ENCODE assay signal across 13 mouse cellular contexts in the genomic region with DNA sequence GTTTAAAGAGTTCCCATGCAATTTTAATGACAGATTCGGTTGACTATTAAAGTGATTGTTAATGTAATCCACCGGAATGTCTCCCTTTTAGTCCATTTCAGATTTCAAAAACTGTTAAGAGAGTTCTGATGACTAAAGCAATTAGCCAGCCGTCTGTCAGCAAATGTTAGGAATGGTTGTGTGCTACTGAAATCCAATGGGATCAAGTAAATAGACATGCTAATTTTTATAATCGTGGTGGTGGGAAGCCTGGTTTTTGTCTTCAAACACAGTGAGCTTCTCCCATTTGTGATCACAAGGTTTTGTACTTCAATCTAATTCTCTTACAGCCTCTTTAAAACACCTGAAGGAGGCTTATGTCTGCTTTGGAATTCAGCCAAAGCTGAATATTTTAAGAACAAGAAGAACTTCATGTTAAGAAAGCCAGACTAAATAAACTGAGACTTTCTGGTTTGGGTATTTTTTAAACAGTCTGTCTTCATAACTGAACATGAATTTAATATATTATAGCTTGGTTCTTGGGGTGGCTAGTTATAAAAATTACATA. TPM values are rescaled to one million over a fixed set of nuclear protein-coding genes. Genes with fewer than 3 reads are reported as not detected.
DNase-seq lines count a peak whose midpoint lies in the region; ATAC-seq and TF ChIP-seq lines count a peak whose summit lies in the region.
"Had no signal": no experiment of that assay in that cellular context is flagged by ENCODE, and none has a peak within 500 bp of the region (broad histone marks: within the 10 kb centered on the region; RNA-seq: fewer than 3 reads in every experiment).

No protein-coding gene starts in this region.

- no peak overlapping the region for H3K27ac ChIP-seq in forebrain, embryonic 15.5 days (replicated peaks)
- H3K27ac ChIP-seq in forebrain, embryonic 16.5 days (ENCODE audit: low read length): no peak overlapping the region
- no peak overlapping the region for H3K27ac ChIP-seq in kidney, embryonic 15.5 days
- H3K27ac ChIP-seq in liver, embryonic 14.5 days: no peak overlapping the region
- H3K27ac ChIP-seq: hindbrain, embryonic 13.5 days; neural tube, embryonic 12.5 days had no signal

- no peak for TF ChIP-seq CTCF in liver, embryonic 14.5 days (IDR thresholded peaks at IDR 0.05; ENCODE audit: low read depth)

- TF ChIP-seq EP300 in liver, embryonic 14.5 days (IDR thresholded peaks at IDR 0.05; ENCODE audit: low read depth): no peak

- H3K4me3 ChIP-seq in forebrain, embryonic 15.5 days: no peak overlapping the region
- H3K4me3 ChIP-seq in forebrain, embryonic 16.5 days (replicated peaks; ENCODE audit: low read length): no peak overlapping the region
- peak overlapping the region; percentile 85 for H3K4me3 ChIP-seq in kidney, embryonic 15.5 days (replicated peaks)
- H3K4me3 ChIP-seq in liver, embryonic 14.5 days (ENCODE audit: insufficient read depth in 1 of 2, low read depth in 2 of 2, low read length in 2 of 2): no peak overlapping the region

- no peak overlapping the region for H3K9ac ChIP-seq in forebrain, embryonic 15.5 days (replicated peaks)
- H3K9ac ChIP-seq in forebrain, embryonic 16.5 days (replicated peaks; ENCODE audit: low read depth, low read length): no peak overlapping the region
- H3K9ac ChIP-seq in kidney, embryonic 15.5 days: no peak overlapping the region
- no peak overlapping the region for H3K9ac ChIP-seq in liver, embryonic 14.5 days (replicated peaks)
- H3K9ac ChIP-seq: neural tube, embryonic 12.5 days had no signal

- peaks cover 18% of the 10 kb centered on the region; the same call in 1 of the 2 replicates for H3K27me3 ChIP-seq in forebrain, embryonic 15.5 days
- peaks cover 8% of the 10 kb centered on the region; the same call in 1 of the 2 replicates for H3K27me3 ChIP-seq in forebrain, embryonic 16.5 days (replicated peaks; ENCODE audit: control insufficient read depth, insufficient read depth, low read length)
- peaks cover 12% of the 10 kb centered on the region for H3K27me3 ChIP-seq in kidney, embryonic 15.5 days
- H3K27me3 ChIP-seq in liver, embryonic 14.5 days (ENCODE audit: control insufficient read depth, insufficient read depth, low read length): peaks cover 33% of the 10 kb centered on the region

- H3K36me3 ChIP-seq in forebrain, embryonic 15.5 days: no peaks in the 10 kb centered on the region
- no peaks in the 10 kb centered on the region for H3K36me3 ChIP-seq in forebrain, embryonic 16.5 days (ENCODE audit: control insufficient read depth, insufficient read depth)
- no peaks in the 10 kb centered on the region for H3K36me3 ChIP-seq in kidney, embryonic 15.5 days
- no peaks in the 10 kb centered on the region for H3K36me3 ChIP-seq in liver, embryonic 14.5 days (replicated peaks; ENCODE audit: control insufficient read depth, insufficient read depth, low read depth)
- H3K36me3 ChIP-seq: hindbrain, embryonic 13.5 days; neural tube, embryonic 12.5 days had no signal

- 0 out of 2 replicates have a peak overlapping the region, but pooled peaks have one; percentile 98 for H3K4me2 ChIP-seq in forebrain, embryonic 15.5 days (replicated peaks)
- H3K4me2 ChIP-seq in forebrain, embryonic 16.5 days (ENCODE audit: low read length): no peak overlapping the region
- H3K4me2 ChIP-seq in kidney, embryonic 15.5 days: peak overlapping the region; percentile 98
- H3K4me2 ChIP-seq in liver, embryonic 14.5 days (ENCODE audit: low read depth): peak overlapping the region; percentile 67

- no peaks in the 10 kb centered on the region for H3K9me3 ChIP-seq in forebrain, embryonic 15.5 days
- H3K9me3 ChIP-seq in forebrain, embryonic 16.5 days (ENCODE audit: control insufficient read depth, low read length): no peaks in the 10 kb centered on the region
- no peaks in the 10 kb centered on the region for H3K9me3 ChIP-seq in kidney, embryonic 15.5 days (replicated peaks)
- H3K9me3 ChIP-seq in liver, embryonic 14.5 days (ENCODE audit: control insufficient read depth, low read length): no peaks in the 10 kb centered on the region
- H3K9me3 ChIP-seq: hindbrain, embryonic 13.5 days; neural tube, embryonic 12.5 days had no signal

- 31% methylated on average over 4 of the region's 4 CpGs for WGBS in forebrain, embryonic 15.5 days
- WGBS in forebrain, embryonic 16.5 days: 27% methylated on average over 4 of the region's 4 CpGs
- 57% methylated on average over 4 of the region's 4 CpGs for WGBS in kidney, embryonic 15.5 days
- 55% methylated on average over 4 of the region's 4 CpGs for WGBS in liver, embryonic 14.5 days (ENCODE audit: insufficient replicate concordance)

- DNase-seq in kidney, postnatal 36 days: no peak
- DNase-seq in Muller cell, postnatal 12 days (ENCODE audit: inconsistent ontology term): peak; percentile 48
- no peak for DNase-seq in liver, embryonic 14.5 days (ENCODE audit: low read depth in 3 of 3, low spot score in 3 of 3)
- no peak for DNase-seq in thymus, postnatal 25 days
- no peak for DNase-seq in left cerebral cortex, adult 18-20 months (ENCODE audit: low spot score in 2 of 2)
- DNase-seq: left cerebral cortex, postnatal 4 days; spleen, adult 18-20 months had no signal

- H3K4me1 ChIP-seq in forebrain, embryonic 15.5 days: peaks cover 16% of the 10 kb centered on the region
- peaks cover 13% of the 10 kb centered on the region for H3K4me1 ChIP-seq in forebrain, embryonic 16.5 days (replicated peaks; ENCODE audit: control insufficient read depth, insufficient read depth, low read length)
- peaks cover 55% of the 10 kb centered on the region for H3K4me1 ChIP-seq in kidney, embryonic 15.5 days
- H3K4me1 ChIP-seq in liver, embryonic 14.5 days (replicated peaks; ENCODE audit: control insufficient read depth in 2 of 2, insufficient read depth in 2 of 2, low read length in 1 of 2): peaks cover 0 to 11% of the 10 kb centered on the region in 2 experiments; a peak in 2 of 4 replicates

- no peak for ATAC-seq in forebrain, embryonic 15.5 days (replicated peaks)
- ATAC-seq in forebrain, embryonic 16.5 days: no peak
- ATAC-seq in kidney, embryonic 15.5 days (replicated peaks; ENCODE audit: low FRiP score): no peak
- ATAC-seq in liver, embryonic 14.5 days (ENCODE audit: insufficient read depth): no peak

RNA-seq across cellular contexts. Expression of a gene that starts 1.6 kb away (rescaled TPM):
- 0.75 and 0.88 TPM in 2 replicates for polyA plus RNA-seq in forebrain, embryonic 15.5 days (2015; fragmentation: Nextera tagmentation; extraction: Ambion mirVana)
- polyA plus RNA-seq in forebrain, embryonic 16.5 days (2015; fragmentation: Nextera tagmentation; extraction: Ambion mirVana): 0.80 and 0.84 TPM in 2 replicates
- 2.7 and 3.0 TPM in 2 replicates for polyA plus RNA-seq in kidney, embryonic 15.5 days (2015; fragmentation: Nextera tagmentation; extraction: Ambion mirVana)
- polyA plus RNA-seq in liver, embryonic 14.5 days (2012; rRNA removed): 0.71 and 1.0 TPM in 2 replicates
- 1.1 and 1.3 TPM in 2 replicates for polyA plus RNA-seq in liver, embryonic 14.5 days (2014; fragmentation: Nextera tagmentation; extraction: Ambion mirVana)
- 10 to 100 TPM; 47.7 to 48.4 TPM for total RNA-seq in left cerebral cortex, adult 18-20 months (2021)
- polyA plus RNA-seq: erythroblast, embryonic 14.5 days had no signal

RNA-seq across cellular contexts. Expression of a gene that starts 28.4 kb away (rescaled TPM):
- polyA plus RNA-seq in forebrain, embryonic 15.5 days (2015; fragmentation: Nextera tagmentation; extraction: Ambion mirVana): 26.4 and 27.7 TPM in 2 replicates
- polyA plus RNA-seq in forebrain, embryonic 16.5 days (2015; fragmentation: Nextera tagmentation; extraction: Ambion mirVana): 23.9 and 24.3 TPM in 2 replicates
- polyA plus RNA-seq in kidney, embryonic 15.5 days (2015; fragmentation: Nextera tagmentation; extraction: Ambion mirVana): 36.0 and 38.2 TPM in 2 replicates
- 9.9 and 13.3 TPM in 2 replicates for polyA plus RNA-seq in liver, embryonic 14.5 days (2012; rRNA removed)
- polyA plus RNA-seq in liver, embryonic 14.5 days (2014; fragmentation: Nextera tagmentation; extraction: Ambion mirVana): 30.7 and 30.8 TPM in 2 replicates
- total RNA-seq in left cerebral cortex, adult 18-20 months (2021): 10 to 100 TPM; 24.5 to 26.1 TPM
